Mouse (Mus musculus): ENCODE measurements around the gene Calhm4. TPM values are rescaled to one million over a fixed set of nuclear protein-coding genes. Genes with fewer than 3 reads are reported as not detected.
A peak's percentile ranks its signal among the peaks of the same experiment; 100 is the strongest.

Calhm4 gene
- polyA plus RNA-seq, 1 experiment: not detected

DNA sequence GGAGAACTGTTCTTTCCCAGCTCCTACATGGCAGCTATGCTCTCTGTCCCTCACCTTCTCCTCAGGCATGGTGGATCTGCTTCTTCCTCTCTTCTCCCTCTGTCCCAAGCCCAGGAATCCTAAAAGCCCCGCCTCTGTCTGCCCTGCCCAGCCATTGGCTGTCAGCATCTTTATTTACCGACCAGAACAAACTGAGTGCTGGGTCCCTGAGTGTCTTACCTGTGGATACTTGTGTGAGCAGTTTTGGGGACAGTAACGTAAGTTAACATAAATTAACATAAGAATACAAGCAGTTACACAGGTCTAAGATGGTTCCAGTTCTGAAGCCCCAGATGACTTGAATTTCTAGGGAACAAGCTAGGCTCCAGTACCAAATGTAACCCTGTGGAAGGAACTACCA lies 22.5 kb upstream of the Calhm4 start:
- H3K9me3 ChIP-seq: no peaks in the 10 kb centered on the region
- H3K27me3 ChIP-seq (replicated peaks): no peaks in the 10 kb centered on the region
- TF ChIP-seq GATA1 (IDR thresholded peaks at IDR 0.05; ENCODE audit: borderline replicate concordance, low read length): no peak
- no peak for TF ChIP-seq FLI1 (IDR thresholded peaks at IDR 0.05; ENCODE audit: low read length)
- H3K36me3 ChIP-seq (replicated peaks; ENCODE audit: low read length): no peaks in the 10 kb centered on the region
- H3K4me1 ChIP-seq: no peaks in the 10 kb centered on the region
- H3K4me3 ChIP-seq (replicated peaks): no peak overlapping the region

DNA sequence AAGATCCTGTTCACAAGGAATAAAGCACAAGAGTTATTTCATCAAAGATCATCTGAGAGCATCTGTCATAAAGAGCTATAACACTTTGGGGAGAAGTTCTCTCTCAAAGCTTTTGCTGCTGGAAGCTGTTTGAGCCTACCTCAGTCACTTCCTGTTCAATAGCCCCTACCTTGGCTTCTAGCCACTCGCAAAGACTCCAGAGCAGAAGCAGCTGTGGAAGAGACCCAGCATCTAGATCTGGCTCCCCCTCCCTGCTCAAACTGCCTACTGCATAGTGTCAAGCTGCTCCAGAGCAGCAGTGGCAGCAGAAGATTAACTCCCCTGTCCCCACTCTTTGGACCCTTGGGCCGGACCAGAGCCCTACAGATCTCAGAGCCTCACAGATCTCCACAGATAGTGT lies 9.9 kb upstream of the Calhm4 start:
- no peak for TF ChIP-seq GATA1 (IDR thresholded peaks at IDR 0.05; ENCODE audit: borderline replicate concordance, low read length)
- TF ChIP-seq FLI1 (IDR thresholded peaks at IDR 0.05; ENCODE audit: low read length): no peak
- H3K4me3 ChIP-seq (replicated peaks): no peak overlapping the region
- no peaks in the 10 kb centered on the region for H3K36me3 ChIP-seq (replicated peaks; ENCODE audit: low read length)
- H3K4me1 ChIP-seq: no peaks in the 10 kb centered on the region
- peaks cover 2% of the 10 kb centered on the region for H3K27me3 ChIP-seq (replicated peaks)
- no peaks in the 10 kb centered on the region for H3K9me3 ChIP-seq

DNA sequence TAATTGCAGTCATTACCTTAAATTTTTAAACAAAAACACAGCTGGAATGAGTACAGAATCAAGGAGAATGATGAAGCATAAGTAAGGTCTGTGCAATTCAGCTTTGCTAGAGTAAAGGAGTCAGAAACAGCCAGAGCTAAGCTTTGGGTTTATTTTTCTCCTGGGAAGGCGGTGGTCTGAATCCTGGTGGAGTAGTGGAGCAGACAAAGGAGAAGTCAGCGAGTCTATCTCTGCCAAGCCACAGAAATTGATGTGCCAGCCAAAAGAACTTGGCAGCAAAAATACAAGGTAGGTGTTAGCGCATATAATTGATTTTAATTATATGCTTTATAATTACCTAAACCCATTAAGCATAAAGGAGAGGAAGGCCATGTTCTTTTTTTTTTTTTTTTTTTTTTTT lies 6.7 kb downstream of the Calhm4 start, which contains the start of gene Trappc3l:
Gene Trappc3l (plus strand): TSS at position 197 of the 400 bp plus-strand sequence.
- TF ChIP-seq FLI1 (IDR thresholded peaks at IDR 0.05; ENCODE audit: low read length): no peak
- no peak for TF ChIP-seq GATA1 (IDR thresholded peaks at IDR 0.05; ENCODE audit: borderline replicate concordance, low read length)
- Histone ChIP-seq H3K4me1 (peaks cover 8% of the 10 kb centered on the region), H3K27me3 (replicated peaks) (peaks cover 2% of the 10 kb centered on the region), H3K36me3 (replicated peaks; ENCODE audit: low read length) (no peaks in the 10 kb centered on the region), H3K9me3 (no peaks in the 10 kb centered on the region), H3K4me3 (replicated peaks) (no peak within 1 kb of the TSS)

DNA sequence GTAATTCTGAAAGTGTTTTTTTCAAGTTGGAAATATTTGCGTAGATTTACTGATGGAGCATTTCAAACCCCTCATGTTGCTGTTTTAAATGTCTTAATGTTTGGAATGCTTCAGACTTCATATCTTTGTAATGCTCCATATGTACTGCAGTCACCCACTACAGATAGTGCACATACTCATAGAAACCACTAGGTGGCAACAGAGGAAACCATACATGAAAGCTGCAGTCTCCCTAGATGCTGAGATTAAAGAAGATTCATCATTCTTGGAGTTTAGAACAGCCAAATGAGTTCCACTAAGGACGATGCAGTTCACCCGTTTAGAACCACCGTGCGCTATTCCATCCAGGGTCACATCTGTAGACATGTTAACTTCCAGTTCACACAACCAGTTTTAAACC lies 7.5 kb downstream of the Calhm4 start:
- Histone ChIP-seq H3K4me3 (replicated peaks) (no peak overlapping the region), H3K27me3 (replicated peaks) (peaks cover under 1% of the 10 kb centered on the region), H3K9me3 (no peaks in the 10 kb centered on the region), H3K4me1 (peaks cover 8% of the 10 kb centered on the region), H3K36me3 (replicated peaks; ENCODE audit: low read length) (no peaks in the 10 kb centered on the region)
- no peak for TF ChIP-seq GATA1 (IDR thresholded peaks at IDR 0.05; ENCODE audit: borderline replicate concordance, low read length)
- no peak for TF ChIP-seq FLI1 (IDR thresholded peaks at IDR 0.05; ENCODE audit: low read length)

DNA sequence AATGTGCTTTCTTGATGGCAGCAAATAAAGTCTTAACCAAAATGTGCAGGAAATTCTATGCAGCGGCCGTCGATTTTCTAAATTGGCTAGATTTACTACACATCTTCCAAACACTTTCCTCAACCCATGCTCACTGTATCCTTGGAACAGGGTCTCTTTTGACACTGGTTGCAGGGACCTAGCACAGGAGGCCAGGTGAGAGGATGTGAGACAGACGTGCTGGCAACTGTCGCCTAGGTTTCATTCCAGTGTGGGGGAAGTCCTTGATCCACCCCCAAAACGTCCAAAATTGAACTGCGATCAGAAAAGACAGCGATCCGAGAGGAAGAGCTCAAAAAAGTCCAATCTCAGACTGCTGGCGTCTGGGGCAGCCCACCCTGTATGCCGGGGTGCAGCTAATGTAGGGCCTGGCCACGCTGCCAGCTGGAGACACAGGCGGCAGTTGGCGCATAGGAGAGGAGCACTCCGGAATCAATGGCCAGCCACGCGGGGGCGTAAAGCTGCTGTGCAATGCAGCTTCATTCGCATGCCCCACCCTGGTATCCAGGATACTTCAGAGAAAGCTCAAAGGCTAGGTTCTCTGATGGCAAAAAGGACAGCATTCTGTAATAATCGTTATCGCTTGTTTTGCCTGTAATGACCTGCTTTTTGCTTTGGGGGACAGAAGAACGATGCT lies 10.3 kb downstream of the Calhm4 start:
- H3K36me3 ChIP-seq (replicated peaks; ENCODE audit: low read length): no peaks in the 10 kb centered on the region
- peak overlapping the region; percentile 84 for H3K4me3 ChIP-seq (replicated peaks)
- no peaks in the 10 kb centered on the region for H3K9me3 ChIP-seq
- TF ChIP-seq FLI1 (IDR thresholded peaks at IDR 0.05; ENCODE audit: low read length) (no peak), GATA1 (IDR thresholded peaks at IDR 0.05; ENCODE audit: borderline replicate concordance, low read length) (no peak)
- H3K27me3 ChIP-seq (replicated peaks): peaks cover 2% of the 10 kb centered on the region
- H3K4me1 ChIP-seq: peaks cover 20% of the 10 kb centered on the region

DNA sequence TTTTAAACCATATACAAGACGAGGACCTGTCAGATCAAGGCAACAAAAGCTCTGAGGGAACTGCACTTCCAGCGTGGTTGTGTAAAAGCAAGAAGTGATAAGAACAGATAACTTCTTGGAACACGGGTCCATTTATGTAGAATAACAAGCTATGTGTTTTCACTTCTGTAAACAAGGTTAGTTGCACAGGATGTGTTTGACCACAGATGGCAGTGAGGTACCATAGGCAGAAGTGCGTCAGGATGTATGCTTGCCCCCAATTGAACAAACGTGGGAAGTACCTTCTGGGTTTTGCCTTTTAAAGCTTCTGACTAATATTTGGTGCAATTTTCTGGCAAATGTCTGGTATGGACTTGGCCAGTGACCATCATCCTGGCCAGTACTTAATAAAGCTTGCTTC lies 13.8 kb downstream of the Calhm4 start:
- no peaks in the 10 kb centered on the region for H3K36me3 ChIP-seq (replicated peaks; ENCODE audit: low read length)
- peaks cover 20% of the 10 kb centered on the region for H3K4me1 ChIP-seq
- H3K9me3 ChIP-seq: no peaks in the 10 kb centered on the region
- no peak overlapping the region for H3K4me3 ChIP-seq (replicated peaks)
- TF ChIP-seq GATA1 (IDR thresholded peaks at IDR 0.05; ENCODE audit: borderline replicate concordance, low read length) (no peak), FLI1 (IDR thresholded peaks at IDR 0.05; ENCODE audit: low read length) (no peak)
- H3K27me3 ChIP-seq (replicated peaks): peaks cover 2% of the 10 kb centered on the region

DNA sequence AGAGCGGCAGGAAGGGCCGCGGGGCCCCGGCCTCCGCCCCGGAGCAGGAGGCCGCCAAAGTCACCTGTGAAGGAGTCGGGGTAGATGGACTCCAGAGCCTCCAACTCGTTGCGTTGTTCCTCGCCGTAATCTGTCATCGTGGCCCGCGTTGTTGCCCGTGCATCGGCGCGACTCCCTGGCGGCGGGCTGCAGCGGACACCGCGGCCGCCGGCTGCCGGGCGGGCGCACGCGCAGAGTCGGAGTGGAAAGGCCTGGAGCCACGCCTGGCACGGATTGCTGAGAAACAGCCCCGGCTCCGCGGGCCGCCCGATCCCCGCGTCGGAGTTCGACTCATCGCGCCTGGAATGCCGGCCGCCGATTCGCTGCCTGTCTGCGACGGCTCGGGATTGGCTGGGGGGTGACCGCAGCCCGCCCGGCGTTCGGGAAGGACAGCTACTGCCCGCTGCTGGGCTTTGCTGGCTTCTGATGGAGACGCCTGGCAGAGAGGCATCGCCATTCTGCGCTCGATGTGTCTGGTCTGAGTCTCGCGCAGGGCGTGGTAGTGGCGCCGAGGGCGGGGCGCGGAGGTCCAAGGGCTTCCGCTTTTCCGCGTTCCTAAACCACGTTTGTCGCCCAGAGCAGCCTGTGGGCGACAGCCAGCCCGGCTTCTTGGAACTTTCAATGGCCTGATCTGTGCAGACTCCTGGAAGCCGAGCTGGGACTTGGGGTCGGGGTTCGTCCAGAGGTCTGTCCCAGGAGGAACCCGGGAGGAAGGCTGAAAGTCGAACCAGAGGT lies 24.6 kb downstream of the Calhm4 start, which contains the start of gene Rwdd1:
Gene Rwdd1 (minus strand): TSS at position 323 of the 774 bp plus-strand sequence.
- no peaks in the 10 kb centered on the region for H3K27me3 ChIP-seq (replicated peaks)
- peaks cover 60% of the 10 kb centered on the region for H3K4me1 ChIP-seq
- H3K4me3 ChIP-seq (replicated peaks): peak within 1 kb of the TSS; percentile 99
- no peaks in the 10 kb centered on the region for H3K9me3 ChIP-seq
- H3K36me3 ChIP-seq (replicated peaks; ENCODE audit: low read length): peaks cover 12% of the 10 kb centered on the region
- TF ChIP-seq FLI1 (IDR thresholded peaks at IDR 0.05; ENCODE audit: low read length): peak; percentile 42; the same call in 1 of the 2 replicates
- no peak for TF ChIP-seq GATA1 (IDR thresholded peaks at IDR 0.05; ENCODE audit: borderline replicate concordance, low read length)

DNA sequence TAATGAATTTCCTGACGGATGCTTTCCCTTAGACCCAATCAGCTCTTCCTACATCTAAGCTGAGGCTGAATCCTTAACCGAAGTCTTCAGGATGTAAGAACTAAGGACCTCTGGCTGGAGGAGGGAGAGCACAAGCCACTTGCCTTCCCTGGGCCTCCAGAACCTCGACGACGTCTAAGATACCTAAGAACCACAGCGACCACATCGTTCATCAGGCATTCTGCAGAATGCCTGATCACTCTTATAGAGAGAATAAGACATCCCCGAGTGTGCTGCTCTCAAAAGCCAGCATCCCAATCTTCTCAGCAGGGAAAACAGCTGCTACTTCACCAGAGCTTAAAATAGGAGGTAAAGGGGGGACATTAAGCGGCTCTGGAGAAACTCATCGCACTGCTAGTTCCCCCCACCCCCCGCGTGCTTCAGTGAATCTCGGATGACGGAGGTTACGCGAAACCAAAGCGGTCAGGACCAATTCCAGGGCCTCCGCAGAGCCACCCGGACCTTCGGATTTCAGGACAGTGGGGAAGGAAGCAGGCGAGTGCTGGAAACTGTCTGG lies 25.3 kb downstream of the Calhm4 start:
- H3K4me3 ChIP-seq (replicated peaks): peak overlapping the region; percentile 99
- peaks cover 60% of the 10 kb centered on the region for H3K4me1 ChIP-seq

DNA sequence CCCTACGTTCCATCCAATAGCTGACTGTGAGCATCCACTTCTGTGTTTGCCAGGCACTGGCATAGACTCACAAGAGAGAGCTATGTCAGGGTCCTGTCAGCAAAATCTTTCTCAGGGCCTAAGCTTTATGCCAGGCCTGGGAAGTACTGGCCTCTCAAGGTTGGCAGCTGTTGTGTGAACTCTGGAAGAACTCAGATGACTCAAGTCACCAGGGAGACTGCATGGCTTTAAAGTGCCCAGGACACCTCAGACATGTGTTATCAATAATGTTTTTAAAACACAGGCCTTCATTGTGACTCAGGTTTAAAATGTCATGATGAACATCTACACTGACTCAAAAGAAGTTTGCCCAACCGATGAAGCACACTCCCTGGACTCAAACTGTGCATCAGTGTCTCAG lies 30.9 kb downstream of the Calhm4 start:
- peaks cover 44% of the 10 kb centered on the region for H3K36me3 ChIP-seq (replicated peaks; ENCODE audit: low read length)
- no peaks in the 10 kb centered on the region for H3K27me3 ChIP-seq (replicated peaks)
- no peak overlapping the region for H3K4me3 ChIP-seq (replicated peaks)
- no peak for TF ChIP-seq GATA1 (IDR thresholded peaks at IDR 0.05; ENCODE audit: borderline replicate concordance, low read length)
- no peak for TF ChIP-seq FLI1 (IDR thresholded peaks at IDR 0.05; ENCODE audit: low read length)
- H3K4me1 ChIP-seq: peaks cover 19% of the 10 kb centered on the region
- no peaks in the 10 kb centered on the region for H3K9me3 ChIP-seq

More for the DNA sequence above, 25.3 kb downstream of the Calhm4 start:
- Histone ChIP-seq H3K9me3 (no peaks in the 10 kb centered on the region), H3K27me3 (replicated peaks) (no peaks in the 10 kb centered on the region), H3K36me3 (replicated peaks; ENCODE audit: low read length) (peaks cover 15% of the 10 kb centered on the region)
- no peak for TF ChIP-seq GATA1 (IDR thresholded peaks at IDR 0.05; ENCODE audit: borderline replicate concordance, low read length)
- TF ChIP-seq FLI1 (IDR thresholded peaks at IDR 0.05; ENCODE audit: low read length): no peak

DNA sequence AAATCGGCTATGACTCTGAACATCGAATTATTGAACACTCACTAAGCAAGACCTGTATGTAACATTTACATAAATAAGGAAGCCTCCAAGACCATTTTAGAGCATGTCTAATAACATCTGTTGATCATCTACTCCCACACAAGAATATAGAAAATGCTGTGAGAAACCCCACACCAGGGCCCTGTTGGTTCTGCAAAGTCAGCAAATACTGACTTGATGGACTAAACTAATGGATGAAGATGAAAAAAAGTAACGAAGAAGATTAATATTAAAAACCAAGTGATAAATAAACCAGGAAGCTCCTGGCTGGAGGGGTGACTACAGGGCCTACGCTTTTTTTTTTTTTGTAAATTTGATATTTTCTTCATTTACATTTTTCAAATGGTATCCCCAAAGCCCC lies 31.5 kb downstream of the Calhm4 start:
- Histone ChIP-seq H3K4me3 (replicated peaks) (no peak overlapping the region), H3K4me1 (peaks cover 12% of the 10 kb centered on the region), H3K36me3 (replicated peaks; ENCODE audit: low read length) (peaks cover 48% of the 10 kb centered on the region), H3K9me3 (no peaks in the 10 kb centered on the region), H3K27me3 (replicated peaks) (no peaks in the 10 kb centered on the region)
- TF ChIP-seq GATA1 (IDR thresholded peaks at IDR 0.05; ENCODE audit: borderline replicate concordance, low read length): no peak
- no peak for TF ChIP-seq FLI1 (IDR thresholded peaks at IDR 0.05; ENCODE audit: low read length)

All from megakaryocyte, embryonic 14.5 days (primary cell).